Mouse (Mus musculus) heart, embryonic 15.5 days (tissue): Measurements from ENCODE around the gene Golga5. TPM values are rescaled to one million over a fixed set of nuclear protein-coding genes. Genes with fewer than 3 reads are reported as not detected.

Experiments used
- ATAC-seq: fragments of 200-750 bp; cut with Nextera tagmentation; replicated peaks from 2 replicates; pipeline ENCODE4 v1.8.0; 2017; ENCODE audit warnings: low read depth, moderate TSS enrichment; ENCODE audit not compliant: insufficient number of reproducible peaks, insufficient read depth, low FRiP score
- H3K27ac ChIP-seq: fragments of 300-500 bp; sonication (generic); 2 replicates; pipeline ENCODE4 v1.5.1; 2015; ENCODE audit warnings: mild to moderate bottlenecking, inconsistent platforms
- H3K27me3 ChIP-seq: fragments of 300-500 bp; sonication (generic); 2 replicates; pipeline ENCODE4 v1.6.1; 2015; ENCODE audit warnings: inconsistent platforms
- H3K36me3 ChIP-seq: fragments of 300-500 bp; sonication (generic); 2 replicates; pipeline ENCODE4 v1.6.1; 2015; ENCODE audit warnings: mild to moderate bottlenecking, inconsistent platforms
- H3K4me1 ChIP-seq: fragments of 300-500 bp; sonication (generic); replicated peaks from 2 replicates; pipeline ENCODE4 v1.6.1; 2015; ENCODE audit warnings: inconsistent platforms
- H3K4me2 ChIP-seq: fragments of 300-500 bp; sonication (generic); 2 replicates; pipeline ENCODE4 v1.6.1; 2015; ENCODE audit warnings: inconsistent platforms, mild to moderate bottlenecking, moderate library complexity
- H3K4me3 ChIP-seq: fragments of 300-500 bp; sonication (generic); 2 replicates; pipeline ENCODE4 v1.5.1; 2015; ENCODE audit warnings: mild to moderate bottlenecking, inconsistent platforms
- H3K9ac ChIP-seq: fragments of 300-500 bp; sonication (generic); 2 replicates; pipeline ENCODE4 v1.6.1; 2015; ENCODE audit warnings: mild to moderate bottlenecking, inconsistent platforms
- H3K9me3 ChIP-seq: fragments of 300-500 bp; sonication (generic); replicated peaks from 2 replicates; pipeline ENCODE4 v1.6.1; 2016; ENCODE audit warnings: inconsistent platforms
- WGBS: fragments of 180-500 bp; shearing (Covaris S2); methylation state at CpG from one replicate; pipeline ENCODE4 v1.1.7; 2015; ENCODE audit warnings: mixed read lengths; 5-methylcytosine and 5-hydroxymethylcytosine counted together
- polyA plus RNA-seq: library from polyadenylated mRNA; unstranded; fragments of >200 nt; fragmentation: Nextera tagmentation; extraction: Ambion mirVana; gene quantifications from 2 replicates; pipeline ENCODE4 v1.2.1, GENCODE M21; 2015

Golga5 gene
- polyA plus RNA-seq, 1 experiment from 2014 or later = 24.4 TPM

DNA sequence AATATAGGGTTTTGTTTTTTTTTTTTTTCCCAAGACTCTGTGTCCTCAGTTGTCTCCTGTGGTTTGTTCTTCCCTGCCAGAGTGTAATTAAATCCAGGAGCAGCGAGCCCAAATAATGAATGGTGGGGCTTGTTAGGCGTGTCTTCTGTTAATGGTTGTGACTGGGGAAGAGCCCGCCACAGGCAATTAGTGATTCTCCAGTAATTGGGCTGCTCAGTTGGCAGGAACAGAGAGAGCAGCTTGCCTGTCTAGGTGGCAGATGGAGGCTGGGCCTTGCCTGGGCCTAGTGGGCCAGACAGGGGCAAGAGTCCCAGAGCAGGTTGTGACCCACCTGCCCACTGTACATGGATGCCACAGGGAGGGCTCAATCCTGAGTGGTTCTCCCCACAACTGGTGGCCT lies 42.4 kb downstream of the Golga5 start:
- Histone ChIP-seq H3K4me1 (no peaks in the 10 kb centered on the region), H3K27ac (no peak overlapping the region), H3K4me3 (no peak overlapping the region), H3K9me3 (no peaks in the 10 kb centered on the region), H3K36me3 (no peaks in the 10 kb centered on the region), H3K4me2 (no peak overlapping the region), H3K9ac (no peak overlapping the region), H3K27me3 (no peaks in the 10 kb centered on the region)
- no peak for ATAC-seq
- WGBS = 63% methylated on average over 3 of the region's 3 CpGs

GRCm38 (mm10) chr12:102514151-102514550 lies 45.2 kb downstream of the Golga5 start:
- Histone ChIP-seq H3K36me3 (no peaks in the 10 kb centered on the region), H3K27me3 (no peaks in the 10 kb centered on the region), H3K9me3 (no peaks in the 10 kb centered on the region), H3K4me2 (no peak overlapping the region), H3K9ac (no peak overlapping the region), H3K4me1 (no peaks in the 10 kb centered on the region), H3K27ac (no peak overlapping the region), H3K4me3 (no peak overlapping the region)
- WGBS = 75% methylated on average over 6 of the region's 6 CpGs
- no peak for ATAC-seq

GRCm38 (mm10) chr12:102514751-102515150 lies 45.8 kb downstream of the Golga5 start:
- H3K4me3 ChIP-seq = no peak overlapping the region
- H3K27ac ChIP-seq = no peak overlapping the region
- H3K4me1 ChIP-seq = no peaks in the 10 kb centered on the region
- no peaks in the 10 kb centered on the region for H3K9me3 ChIP-seq
- H3K27me3 ChIP-seq = no peaks in the 10 kb centered on the region
- no peak overlapping the region for H3K9ac ChIP-seq
- no peak for ATAC-seq
- 88% methylated on average over 6 of the region's 6 CpGs for WGBS
- no peak overlapping the region for H3K4me2 ChIP-seq
- no peaks in the 10 kb centered on the region for H3K36me3 ChIP-seq

GRCm38 (mm10) chr12:102516151-102516550 lies 47.2 kb downstream of the Golga5 start:
- H3K27me3 ChIP-seq = no peaks in the 10 kb centered on the region
- H3K9ac ChIP-seq = no peak overlapping the region
- no peak for ATAC-seq
- no peak overlapping the region for H3K4me2 ChIP-seq
- H3K27ac ChIP-seq = no peak overlapping the region
- no peak overlapping the region for H3K4me3 ChIP-seq
- 77% methylated on average over 4 of the region's 4 CpGs for WGBS
- H3K9me3 ChIP-seq = no peaks in the 10 kb centered on the region
- no peaks in the 10 kb centered on the region for H3K4me1 ChIP-seq
- H3K36me3 ChIP-seq = no peaks in the 10 kb centered on the region

DNA sequence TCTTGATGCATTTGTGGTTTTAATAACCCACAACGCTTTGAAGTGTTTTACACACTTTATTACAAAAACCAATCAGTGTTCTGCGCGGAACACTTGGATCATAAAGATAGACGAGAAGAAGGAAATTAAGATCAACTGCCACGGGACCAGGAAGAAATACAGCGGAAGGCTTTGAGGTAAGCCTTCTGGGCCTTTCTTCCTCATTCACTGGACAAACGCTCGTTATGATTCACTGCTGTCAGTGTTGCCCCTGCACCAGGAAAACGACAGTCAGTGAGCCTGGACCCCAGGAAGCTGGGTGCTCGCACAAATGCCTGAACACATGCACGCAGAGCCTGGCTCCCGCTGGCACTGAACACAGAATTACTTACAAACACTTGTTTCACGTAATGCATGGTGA lies 48.7 kb downstream of the Golga5 start:
- Histone ChIP-seq H3K4me1 (peaks cover 10% of the 10 kb centered on the region; the same call in 1 of the 2 replicates), H3K4me3 (no peak overlapping the region), H3K9me3 (no peaks in the 10 kb centered on the region), H3K36me3 (no peaks in the 10 kb centered on the region), H3K9ac (no peak overlapping the region), H3K27ac (no peak overlapping the region), H3K4me2 (no peak overlapping the region), H3K27me3 (no peaks in the 10 kb centered on the region)
- ATAC-seq = no peak
- WGBS = 76% methylated on average over 13 of the region's 13 CpGs

- no peak for ATAC-seq
These were observed 51.2 kb downstream of the Golga5 start for GRCm38 (mm10) chr12:102519929-102520720.

DNA sequence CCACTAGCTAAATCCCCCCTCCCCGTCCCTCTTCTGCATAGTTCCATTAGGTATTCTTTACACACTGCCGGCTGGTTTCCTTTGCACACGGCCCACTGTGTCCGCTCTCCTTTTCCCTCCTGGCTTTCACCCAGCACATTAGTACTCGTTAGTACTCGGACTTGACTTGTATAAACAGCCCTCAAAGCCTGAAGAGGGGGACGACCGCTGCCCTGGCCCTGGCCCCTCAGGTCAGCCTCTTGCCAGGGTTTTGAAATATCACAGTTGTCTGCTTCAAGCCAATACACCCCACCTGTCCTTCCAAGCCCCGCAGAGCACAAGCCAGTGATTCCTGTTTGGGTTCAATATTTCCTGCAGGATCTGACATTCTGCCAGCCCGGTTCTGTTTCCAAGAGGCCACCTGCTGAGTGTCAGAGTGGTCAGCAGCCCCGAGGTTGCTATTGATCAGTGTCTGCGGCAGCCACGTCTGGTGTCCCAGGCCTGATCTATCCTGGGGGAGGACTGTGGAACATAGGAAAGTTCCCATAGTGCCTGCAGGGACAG lies 52.9 kb downstream of the Golga5 start:
- Histone ChIP-seq H3K9ac (no peak overlapping the region), H3K4me3 (no peak overlapping the region), H3K9me3 (no peaks in the 10 kb centered on the region), H3K36me3 (no peaks in the 10 kb centered on the region), H3K27me3 (no peaks in the 10 kb centered on the region), H3K4me2 (no peak overlapping the region), H3K4me1 (peaks cover 10% of the 10 kb centered on the region; the same call in 1 of the 2 replicates), H3K27ac (peak overlapping the region; percentile 53; the same call in 1 of the 2 replicates)
- ATAC-seq = peak; percentile 67
- WGBS = 33% methylated on average over 13 of the region's 13 CpGs

More at GRCm38 (mm10) chr12:102519929-102520720, 51.2 kb downstream of the Golga5 start:
- Histone ChIP-seq H3K9me3 (no peaks in the 10 kb centered on the region), H3K4me3 (no peak overlapping the region), H3K36me3 (no peaks in the 10 kb centered on the region), H3K4me2 (no peak overlapping the region), H3K27ac (no peak overlapping the region), H3K9ac (no peak overlapping the region), H3K4me1 (peaks cover 10% of the 10 kb centered on the region; the same call in 1 of the 2 replicates), H3K27me3 (no peaks in the 10 kb centered on the region)
- 80% methylated on average over 12 of the region's 12 CpGs for WGBS

GRCm38 (mm10) chr12:102524216-102524615 lies 55.3 kb downstream of the Golga5 start:
- 50% methylated on average over 3 of the region's 3 CpGs for WGBS
- H3K9me3 ChIP-seq = no peaks in the 10 kb centered on the region
- no peak overlapping the region for H3K4me3 ChIP-seq
- no peak for ATAC-seq
- no peaks in the 10 kb centered on the region for H3K36me3 ChIP-seq
- no peak overlapping the region for H3K4me2 ChIP-seq
- no peak overlapping the region for H3K9ac ChIP-seq
- H3K4me1 ChIP-seq = peaks cover 10% of the 10 kb centered on the region; the same call in 1 of the 2 replicates
- no peak overlapping the region for H3K27ac ChIP-seq
- H3K27me3 ChIP-seq = no peaks in the 10 kb centered on the region

DNA sequence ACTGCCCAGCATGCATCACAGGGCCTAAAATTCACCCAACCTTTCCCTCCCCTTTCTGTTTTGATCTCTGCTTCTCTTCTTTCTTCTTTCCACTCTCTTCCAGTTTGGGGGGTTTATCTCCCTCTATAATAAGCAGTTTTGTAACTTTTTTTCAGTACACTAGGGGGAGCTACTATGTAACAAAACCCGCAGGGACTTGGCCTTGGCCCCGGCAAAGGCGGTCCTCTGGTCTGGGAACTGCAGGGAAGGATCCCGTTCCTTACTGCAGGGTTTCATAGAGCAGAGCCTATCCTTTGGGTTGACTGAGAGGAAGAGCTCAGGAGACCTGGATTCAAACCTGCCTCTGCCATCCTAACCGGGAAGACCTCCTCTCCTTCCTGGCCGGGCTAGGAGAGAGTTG lies 55.8 kb downstream of the Golga5 start:
- ATAC-seq = no peak

DNA sequence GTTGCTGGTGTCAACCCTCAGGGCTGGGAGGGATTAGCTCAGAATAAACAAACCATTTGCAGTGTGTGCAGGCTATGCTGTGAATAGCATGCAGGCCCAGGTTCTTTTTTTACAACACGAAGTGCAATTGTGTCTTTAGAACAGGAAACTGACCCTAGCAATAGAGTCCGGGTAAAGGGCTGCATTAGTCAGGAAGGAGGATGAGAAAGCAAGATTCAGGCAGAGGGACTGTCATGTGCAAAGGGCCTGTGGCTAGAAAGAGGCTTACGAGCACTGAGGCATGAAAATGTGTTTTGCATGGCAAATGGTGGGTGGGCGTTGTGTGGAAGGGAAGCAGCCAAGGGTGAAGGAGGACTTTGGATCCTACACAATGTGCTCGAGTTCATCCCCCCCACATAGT lies 59.1 kb downstream of the Golga5 start:
- Histone ChIP-seq H3K36me3 (no peaks in the 10 kb centered on the region), H3K27me3 (no peaks in the 10 kb centered on the region), H3K4me3 (no peak overlapping the region), H3K27ac (no peak overlapping the region), H3K4me1 (no peaks in the 10 kb centered on the region), H3K9ac (no peak overlapping the region), H3K9me3 (no peaks in the 10 kb centered on the region), H3K4me2 (no peak overlapping the region)
- WGBS = 70% methylated on average over 5 of the region's 5 CpGs
- no peak for ATAC-seq

More for the DNA sequence above, 55.8 kb downstream of the Golga5 start:
- WGBS = 17% methylated on average over 6 of the region's 6 CpGs
- no peak overlapping the region for H3K27ac ChIP-seq
- no peak overlapping the region for H3K9ac ChIP-seq
- H3K4me2 ChIP-seq = no peak overlapping the region
- H3K4me3 ChIP-seq = no peak overlapping the region
- H3K9me3 ChIP-seq = no peaks in the 10 kb centered on the region
- H3K27me3 ChIP-seq = no peaks in the 10 kb centered on the region
- peaks cover 10% of the 10 kb centered on the region; the same call in 1 of the 2 replicates for H3K4me1 ChIP-seq
- H3K36me3 ChIP-seq = no peaks in the 10 kb centered on the region

- H3K27ac ChIP-seq = no peak overlapping the region
- H3K4me3 ChIP-seq = no peak overlapping the region
- peaks cover 6% of the 10 kb centered on the region; the same call in 1 of the 2 replicates for H3K27me3 ChIP-seq
- no peaks in the 10 kb centered on the region for H3K9me3 ChIP-seq
- H3K36me3 ChIP-seq = no peaks in the 10 kb centered on the region
- 52% methylated on average over 1 of the region's 1 CpGs for WGBS
- H3K4me2 ChIP-seq = no peak overlapping the region
- no peaks in the 10 kb centered on the region for H3K4me1 ChIP-seq
- no peak overlapping the region for H3K9ac ChIP-seq
- ATAC-seq = no peak
These were observed 66.9 kb downstream of the Golga5 start for GRCm38 (mm10) chr12:102535796-102536195.

GRCm38 (mm10) chr12:102540278-102540677 lies 71.3 kb downstream of the Golga5 start:
- WGBS = 45% methylated on average over 8 of the region's 8 CpGs
- no peak overlapping the region for H3K4me2 ChIP-seq
- peaks cover 6% of the 10 kb centered on the region; the same call in 1 of the 2 replicates for H3K27me3 ChIP-seq

More at GRCm38 (mm10) chr12:102540278-102540677, 71.3 kb downstream of the Golga5 start:
- no peaks in the 10 kb centered on the region for H3K4me1 ChIP-seq
- no peak overlapping the region for H3K27ac ChIP-seq
- H3K36me3 ChIP-seq = no peaks in the 10 kb centered on the region
- ATAC-seq = no peak
- H3K9ac ChIP-seq = no peak overlapping the region
- H3K4me3 ChIP-seq = no peak overlapping the region
- no peaks in the 10 kb centered on the region for H3K9me3 ChIP-seq
